Mouse (Mus musculus): ENCODE results near the gene Ly6g5c.

The Ly6g5c gene

GRCm38 (mm10) chr17:35080710-35081109 is 27.4 kb upstream of the Ly6g5c start:
- no peak for DNase-seq (ENCODE audit: low read depth, low spot score)

GRCm38 (mm10) chr17:35082841-35083576 is 25.1 kb upstream of the Ly6g5c start:
- DNase-seq (ENCODE audit: low read depth, low spot score): no peak

- no peak for DNase-seq (ENCODE audit: low read depth, low spot score)
These were observed 24.1 kb upstream of the Ly6g5c start for GRCm38 (mm10) chr17:35083929-35084497.

DNA sequence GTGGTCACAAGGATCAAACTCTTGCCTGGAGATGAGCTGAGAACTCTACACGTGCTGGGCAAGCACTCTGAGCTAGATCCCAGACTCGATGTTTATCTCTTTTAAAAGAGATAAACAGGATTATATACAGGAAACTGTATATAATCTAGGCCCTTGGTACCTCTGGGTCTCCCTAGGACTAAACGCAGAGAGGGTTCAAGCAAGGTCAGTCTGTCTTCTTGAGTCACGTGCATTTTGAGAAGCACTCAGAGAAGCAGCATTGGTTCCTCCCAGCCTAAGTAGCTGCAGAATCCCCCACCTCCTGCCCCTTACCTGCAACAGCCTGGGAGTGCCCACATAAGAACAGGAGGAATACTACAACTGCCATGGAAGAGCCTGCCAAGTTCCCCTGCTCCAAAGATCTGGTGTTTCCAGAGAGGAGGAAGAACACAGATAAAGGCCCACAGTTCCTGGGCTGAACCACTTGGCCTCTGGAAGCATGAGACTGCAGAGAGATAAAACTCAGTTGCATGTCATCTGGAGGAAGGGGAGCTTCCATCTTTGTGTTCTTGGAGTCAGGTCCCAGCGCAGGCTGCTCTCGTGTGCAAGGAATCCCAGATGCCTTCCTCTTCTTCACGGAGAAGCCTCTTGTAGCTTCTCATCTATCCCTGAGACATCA is 22.7 kb upstream of the Ly6g5c start, which contains the start of gene Ly6g6f:
TSS of gene Ly6g6f (minus strand) at position 403 of the 658 bp plus-strand sequence.
- DNase-seq (ENCODE audit: low read depth, low spot score): no peak

DNA sequence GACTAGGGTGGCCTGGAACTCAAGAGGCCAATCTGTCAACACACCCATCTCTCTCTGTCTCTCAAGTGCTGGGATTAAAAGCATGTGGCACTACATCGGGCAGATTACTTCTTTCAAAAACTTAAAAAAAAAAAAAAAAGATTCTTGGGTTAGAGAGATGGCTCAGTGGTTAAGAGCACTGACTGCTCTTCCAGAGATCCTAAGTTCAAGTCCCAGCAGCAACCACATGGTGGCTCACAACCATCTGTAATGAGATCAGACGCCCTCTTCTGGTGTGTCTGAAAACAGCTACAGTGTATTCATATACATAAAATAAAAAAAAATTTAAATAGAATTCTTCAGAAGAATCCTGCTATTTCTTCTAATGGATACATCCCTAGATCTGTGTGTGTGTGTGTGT is 19.9 kb upstream of the Ly6g5c start:
- DNase-seq (ENCODE audit: low read depth, low spot score): no peak

DNA sequence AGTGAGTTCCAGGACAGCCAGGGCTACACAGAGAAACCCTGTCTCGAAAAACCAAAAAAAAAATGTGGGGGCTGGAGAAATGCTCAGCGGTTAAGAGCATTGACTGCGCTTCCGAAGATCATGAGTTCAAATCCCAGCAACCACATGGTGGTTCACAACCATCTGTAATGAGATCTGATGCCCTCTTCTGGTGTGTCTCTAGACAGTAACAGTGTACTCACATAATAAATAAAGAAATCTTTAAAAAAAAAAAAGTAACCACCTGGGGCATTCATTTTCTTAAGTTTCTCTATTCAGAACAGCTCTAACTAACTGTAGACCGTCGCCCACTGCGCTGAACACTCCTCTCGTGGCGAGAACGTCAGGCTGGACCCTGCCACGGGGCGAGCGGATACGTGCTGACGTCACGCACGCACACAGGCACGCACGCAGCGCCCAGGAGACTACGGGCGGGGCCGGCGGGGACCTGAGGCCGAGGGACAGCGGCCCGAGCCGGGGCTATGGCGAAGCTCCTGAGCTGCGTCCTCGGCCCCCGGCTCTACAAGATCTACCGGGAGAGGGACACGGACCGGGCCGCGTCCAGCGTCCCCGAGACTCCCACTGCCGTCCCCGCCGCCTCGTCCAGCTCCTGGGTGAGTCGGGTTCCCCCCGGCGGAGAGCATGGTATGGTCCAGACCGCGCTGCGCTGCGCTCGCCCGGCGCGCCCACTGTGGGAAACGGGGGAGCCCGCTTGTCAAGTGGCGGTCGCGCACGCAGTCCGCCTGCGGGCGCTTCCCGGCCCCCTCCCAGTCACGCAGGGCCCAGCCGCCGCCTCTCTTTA is 19.0 kb upstream of the Ly6g5c start, which contains the start of gene Abhd16a:
TSS of gene Abhd16a (plus strand) at position 439 of the 820 bp plus-strand sequence.
- peak; percentile 86 for DNase-seq (ENCODE audit: low read depth, low spot score)

GRCm38 (mm10) chr17:35090166-35090932 is 17.7 kb upstream of the Ly6g5c start:
- no peak for DNase-seq (ENCODE audit: low read depth, low spot score)

GRCm38 (mm10) chr17:35092403-35093198 is 15.5 kb upstream of the Ly6g5c start:
- DNase-seq (ENCODE audit: low read depth, low spot score): no peak

- DNase-seq (ENCODE audit: low read depth, low spot score): no peak
These were observed 13.4 kb upstream of the Ly6g5c start for GRCm38 (mm10) chr17:35094475-35095365.

DNA sequence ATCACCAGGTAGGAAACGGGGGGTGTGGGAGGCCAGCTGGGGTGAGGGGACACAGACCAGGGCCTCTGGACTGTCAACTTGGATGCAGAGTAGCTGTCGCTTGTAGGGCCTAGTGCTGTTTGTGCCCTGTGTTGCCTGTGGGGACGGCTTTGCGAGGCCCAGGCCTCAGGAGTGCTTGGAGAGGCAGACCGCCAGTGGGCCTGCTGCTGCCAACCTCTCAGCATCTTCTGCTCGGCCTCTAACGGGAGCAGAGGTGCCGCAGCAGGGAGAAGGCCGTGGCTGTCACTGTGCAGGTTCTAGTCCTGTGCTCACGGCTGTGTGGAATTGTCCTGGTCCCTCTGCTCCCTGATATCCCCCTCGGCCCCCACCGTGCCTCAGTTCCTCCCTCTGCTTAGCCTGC is 11.5 kb upstream of the Ly6g5c start:
- DNase-seq (ENCODE audit: low read depth, low spot score): no peak

GRCm38 (mm10) chr17:35097164-35097655 is 10.9 kb upstream of the Ly6g5c start:
- DNase-seq (ENCODE audit: low read depth, low spot score): no peak

DNA sequence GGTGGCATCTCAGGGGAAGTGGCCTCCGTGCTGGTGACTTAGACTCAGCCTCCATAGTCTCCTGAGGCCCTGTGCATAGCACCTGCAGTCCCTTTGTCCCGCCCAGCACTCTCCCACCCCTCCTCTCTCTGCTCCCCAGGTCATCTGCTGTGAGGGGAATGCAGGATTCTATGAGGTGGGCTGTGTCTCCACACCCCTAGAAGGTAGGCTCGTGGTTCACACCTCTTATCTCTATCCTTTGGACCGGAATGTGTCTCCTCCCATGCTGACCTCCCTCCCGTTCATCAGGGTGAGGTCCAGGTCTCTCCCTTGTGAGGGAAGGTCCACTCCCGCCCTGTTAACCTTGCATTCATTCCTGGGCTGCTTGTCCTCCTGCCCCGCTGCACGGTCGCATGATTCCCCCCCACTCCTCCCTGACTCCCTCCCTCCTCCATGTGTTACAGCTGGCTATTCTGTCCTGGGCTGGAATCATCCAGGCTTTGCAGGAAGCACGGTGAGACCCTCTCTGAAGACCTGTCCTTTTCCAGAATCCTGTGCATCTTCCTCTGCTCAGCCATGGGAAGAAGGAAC is 7.8 kb upstream of the Ly6g5c start:
- DNase-seq (ENCODE audit: low read depth, low spot score): no peak

DNA sequence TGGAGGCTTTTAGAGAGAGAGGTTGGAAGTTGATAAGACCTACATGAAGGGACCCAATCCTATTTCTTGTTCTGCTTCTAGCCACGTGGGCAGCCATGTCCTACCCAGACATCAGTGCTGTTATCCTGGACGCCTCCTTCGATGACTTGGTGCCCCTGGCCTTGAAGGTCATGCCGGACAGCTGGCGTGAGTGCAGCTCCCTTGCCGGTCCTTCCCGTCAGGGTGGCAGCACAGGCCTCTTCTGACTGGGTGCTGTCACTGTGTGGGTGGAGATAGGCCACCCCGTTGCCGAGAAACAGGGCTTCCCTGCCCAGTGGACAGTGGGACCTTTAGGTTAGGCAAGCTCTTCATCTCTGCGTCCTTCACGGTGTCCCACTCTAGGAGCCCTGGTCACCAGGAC is 6.9 kb upstream of the Ly6g5c start:
- DNase-seq (ENCODE audit: low read depth, low spot score): no peak

- DNase-seq (ENCODE audit: low read depth, low spot score): no peak
These were observed 5.8 kb upstream of the Ly6g5c start for GRCm38 (mm10) chr17:35102299-35102698.

DNA sequence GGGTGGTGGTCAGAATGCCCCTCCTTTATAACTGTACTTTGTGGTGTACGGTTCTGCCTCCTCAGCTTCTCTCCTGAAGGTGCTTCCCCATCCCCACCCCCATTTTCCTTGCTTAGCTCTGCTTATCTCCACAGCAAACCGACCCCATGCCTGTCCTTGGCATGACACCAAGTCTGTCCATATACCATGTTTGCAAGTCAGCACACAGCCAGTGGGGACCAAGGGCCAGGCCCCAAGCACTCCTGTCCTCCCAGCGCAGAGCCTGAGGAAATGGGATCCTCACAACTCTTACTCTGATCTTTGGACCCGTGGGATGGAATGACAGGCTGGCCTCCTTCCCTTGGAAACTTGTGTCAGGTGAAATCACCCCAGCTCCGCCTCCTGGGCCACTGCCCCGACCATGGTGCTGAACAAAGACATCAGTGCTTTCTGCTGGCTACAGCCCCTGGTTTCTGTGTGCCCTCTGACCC is 4.8 kb upstream of the Ly6g5c start:
- DNase-seq (ENCODE audit: low read depth, low spot score): no peak

GRCm38 (mm10) chr17:35104079-35104478 is 4.0 kb upstream of the Ly6g5c start:
- no peak for DNase-seq (ENCODE audit: low read depth, low spot score)

GRCm38 (mm10) chr17:35104754-35105153 is 3.3 kb upstream of the Ly6g5c start:
- DNase-seq (ENCODE audit: low read depth, low spot score): no peak

DNA sequence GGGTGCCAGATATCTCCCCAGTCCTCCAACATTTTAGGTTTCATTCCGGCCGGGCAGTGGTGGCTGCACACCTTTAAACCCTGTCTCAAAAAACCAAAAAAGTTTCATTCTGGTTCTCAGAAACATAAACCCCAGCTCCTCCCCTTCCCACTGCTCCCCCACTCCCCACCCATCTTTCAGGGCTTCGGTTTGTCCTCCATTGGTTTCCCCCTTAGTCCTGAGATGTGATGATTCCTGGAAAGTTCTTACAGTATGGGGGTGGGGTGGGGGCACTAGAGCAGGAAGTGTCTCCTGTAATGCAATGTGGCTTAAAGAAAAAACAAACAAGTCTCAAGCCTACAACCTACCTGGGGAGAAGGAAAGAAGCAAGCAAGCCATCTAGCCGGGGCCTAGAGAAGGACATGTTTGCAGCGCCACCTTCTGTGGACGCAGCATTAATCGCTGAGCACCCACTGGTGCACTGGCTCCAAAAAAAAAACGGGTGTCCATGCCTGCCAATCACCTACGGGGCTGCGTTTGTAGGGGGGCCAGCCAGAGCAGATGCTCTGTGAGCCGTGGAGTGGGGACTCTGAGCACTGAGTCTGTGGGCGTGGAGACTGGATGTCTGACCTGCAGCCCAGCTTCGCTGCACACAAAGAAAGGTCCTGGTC is 2.2 kb upstream of the Ly6g5c start:
- DNase-seq (ENCODE audit: low read depth, low spot score): no peak

All from retina, adult 2 months (tissue).